Mouse (Mus musculus): ENCODE measurements around the gene Fam207a.

DNA sequence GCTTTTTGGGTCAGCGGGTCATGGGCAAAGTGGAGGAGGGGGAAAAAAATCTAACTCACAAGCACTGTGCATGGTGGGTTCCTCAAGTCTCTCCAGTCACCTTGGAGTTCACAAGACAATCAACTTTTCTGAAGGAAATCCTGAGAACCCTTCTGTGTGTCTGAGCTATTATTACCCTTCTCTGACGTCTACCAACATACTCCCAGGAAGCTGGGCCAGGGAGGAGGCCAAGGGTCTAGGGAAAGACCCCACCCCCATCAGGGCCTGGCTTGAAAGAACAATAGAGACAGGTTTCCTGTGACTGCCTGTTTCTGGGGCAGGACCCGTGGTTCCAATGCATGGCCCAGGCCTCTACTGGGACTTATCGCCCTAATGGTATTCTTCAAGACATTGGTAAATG lies 46.9 kb downstream of the Fam207a start:
- TF ChIP-seq CTCF (IDR thresholded peaks at IDR 0.05; ENCODE audit: insufficient read depth, low read depth, low read length) = no peak
- TF ChIP-seq POLR2A (IDR thresholded peaks at IDR 0.05; ENCODE audit: insufficient read depth, low read depth, low read length) = no peak

All from olfactory bulb, adult 2 months (tissue).